Comparison of ENCODE assay signal across 17 mouse cellular contexts in the genomic region with DNA sequence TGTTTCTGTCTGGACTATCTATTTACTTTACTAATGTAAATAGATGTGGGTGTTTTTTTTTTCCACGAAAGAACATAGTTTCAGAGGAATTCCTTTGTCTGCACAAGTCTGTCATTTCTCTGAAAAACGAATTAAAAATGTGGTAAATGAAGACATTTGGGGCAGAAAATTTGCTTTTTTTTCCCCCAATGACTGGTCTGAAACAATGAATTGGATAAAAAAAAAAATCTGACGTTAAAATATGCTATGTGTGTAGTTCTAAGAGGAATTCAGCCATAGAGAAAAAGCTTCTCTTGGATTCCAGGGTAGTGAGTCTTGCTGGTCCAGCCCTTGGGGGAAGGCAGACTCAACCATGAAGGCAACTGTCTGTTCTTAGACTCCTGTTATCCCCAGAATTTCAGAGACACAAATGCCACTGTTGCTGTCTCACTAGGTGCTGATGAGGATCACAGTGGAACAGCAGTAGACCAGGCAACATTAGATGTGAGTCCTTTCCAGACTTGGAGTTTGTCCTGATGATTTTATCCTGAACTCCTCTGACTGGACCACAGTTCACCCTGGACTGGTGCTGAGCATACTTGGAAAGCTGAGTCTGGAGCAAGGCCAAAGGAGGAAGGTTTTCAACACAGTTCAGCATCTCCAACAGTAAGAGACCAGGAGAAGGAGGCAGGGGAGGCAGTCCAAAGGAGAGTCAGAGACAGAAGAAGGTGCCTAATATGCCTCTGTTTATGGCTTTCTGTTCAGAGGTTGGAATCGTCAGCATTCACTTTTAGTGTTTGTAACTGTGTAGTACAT.
"Had no signal": no experiment of that assay in that cellular context is flagged by ENCODE, and none has a peak within 500 bp of the region (broad histone marks: within the 10 kb centered on the region; RNA-seq: fewer than 3 reads in every experiment).

No protein-coding gene starts in this region.

- H3K9ac ChIP-seq: liver, embryonic 14.5 days; lung, embryonic 14.5 days; midbrain, embryonic 12.5 days; neural tube, embryonic 13.5 days; neural tube, embryonic 15.5 days had no signal

- H3K4me2 ChIP-seq: lung, embryonic 14.5 days; midbrain, embryonic 12.5 days; neural tube, embryonic 13.5 days; neural tube, embryonic 15.5 days had no signal

- H3K27ac ChIP-seq: liver, embryonic 14.5 days; midbrain, embryonic 12.5 days; neural tube, embryonic 13.5 days; neural tube, embryonic 15.5 days had no signal

- ATAC-seq: midbrain, embryonic 16.5 days had no signal

- DNase-seq: lung, adult 18-20 months; lung, postnatal 4 days; midbrain, embryonic 14.5 days; right cerebral cortex, adult 18-20 months; right cerebral cortex, postnatal 25 days; right cerebral cortex, postnatal 4 days; spleen, adult 18-20 months; thymus, adult 2 months; thymus, postnatal 25 days; thymus, postnatal 4 days had no signal

- H3K9me3 ChIP-seq: midbrain, embryonic 12.5 days; neural tube, embryonic 13.5 days; neural tube, embryonic 15.5 days had no signal

- H3K36me3 ChIP-seq: midbrain, embryonic 12.5 days; neural tube, embryonic 13.5 days; neural tube, embryonic 15.5 days had no signal

- H3K4me1 ChIP-seq: midbrain, embryonic 12.5 days; neural tube, embryonic 13.5 days; neural tube, embryonic 15.5 days had no signal

- H3K4me3 ChIP-seq: midbrain, embryonic 12.5 days; myocyte; neural tube, embryonic 13.5 days; neural tube, embryonic 15.5 days had no signal

- H3K27me3 ChIP-seq: midbrain, embryonic 12.5 days; neural tube, embryonic 13.5 days; neural tube, embryonic 15.5 days had no signal
